Mouse (Mus musculus): Measurements from ENCODE around the gene Gm7980. TPM values are rescaled to one million over a fixed set of nuclear protein-coding genes. Genes with fewer than 3 reads are reported as not detected.
"Not testable (repeated sequence)": the region's sequence is repeated elsewhere in the genome, so short reads cannot be mapped to it uniquely, and the experiment has no call there.

Gm7980 gene
- polyA plus RNA-seq (2015; fragmentation: Nextera tagmentation; extraction: Ambion mirVana), result not detected in 2 replicates

- not testable (repeated sequence) for H3K36me3 ChIP-seq, ATAC-seq
- no CpG with 5 or more reads among the region's 2 CpGs for WGBS
Observed at GRCm38 (mm10) chr14:41907190-41907589, at the start of gene Gm7980. Gene Gm7980 (minus strand): TSS chr14:41907290.

GRCm38 (mm10) chr14:41943695-41944094 is 36.6 kb upstream of the Gm7980 start, which contains the start of gene 1700024B05Rik:
Gene 1700024B05Rik (plus strand): TSS chr14:41943995.
- not testable (repeated sequence) for H3K9me3 ChIP-seq; H3K4me2 ChIP-seq (replicated peaks); H3K27me3 ChIP-seq; H3K4me3 ChIP-seq (replicated peaks); H3K4me1 ChIP-seq (replicated peaks); ATAC-seq; H3K9ac ChIP-seq (replicated peaks); H3K36me3 ChIP-seq; H3K27ac ChIP-seq
- 58% methylated on average over 2 of the region's 2 CpGs for WGBS

More at GRCm38 (mm10) chr14:41907190-41907589, at the start of gene Gm7980:
- not testable (repeated sequence) for H3K9me3 ChIP-seq; H3K4me1 ChIP-seq (replicated peaks); H3K9ac ChIP-seq (replicated peaks); H3K4me2 ChIP-seq (replicated peaks); H3K27ac ChIP-seq; H3K27me3 ChIP-seq; H3K4me3 ChIP-seq (replicated peaks)

GRCm38 (mm10) chr14:41924649-41925048 is 17.6 kb upstream of the Gm7980 start, which contains the start of gene 1700049E17Rik1:
Gene 1700049E17Rik1 (plus strand): TSS chr14:41924949.
- ATAC-seq; H3K4me2 ChIP-seq (replicated peaks); H3K9ac ChIP-seq (replicated peaks); H3K4me1 ChIP-seq (replicated peaks); H3K9me3 ChIP-seq; H3K27ac ChIP-seq; H3K36me3 ChIP-seq; H3K27me3 ChIP-seq; H3K4me3 ChIP-seq (replicated peaks): not testable (repeated sequence)
- WGBS, result no CpG with 5 or more reads among the region's 1 CpGs

Other genes with a start within 250 kb of the Gm7980 start
- not detected in 2 replicates for gene Gm8068, start 205.4 kb downstream of the Gm7980 start, polyA plus RNA-seq (2015; fragmentation: Nextera tagmentation; extraction: Ambion mirVana)
- not detected in 2 replicates for gene Gm7929, start 156.7 kb downstream of the Gm7980 start, polyA plus RNA-seq (2015; fragmentation: Nextera tagmentation; extraction: Ambion mirVana)
- not detected in 2 replicates for gene Gm47189, start 134.8 kb downstream of the Gm7980 start, polyA plus RNA-seq (2015; fragmentation: Nextera tagmentation; extraction: Ambion mirVana)
- gene 1700049E17Rik1, start 17.7 kb upstream of the Gm7980 start, polyA plus RNA-seq (2015; fragmentation: Nextera tagmentation; extraction: Ambion mirVana), result not detected in 2 replicates
- not detected in 2 replicates for gene 1700024B05Rik, start 36.7 kb upstream of the Gm7980 start, polyA plus RNA-seq (2015; fragmentation: Nextera tagmentation; extraction: Ambion mirVana)
- gene Gm6401, start 60.6 kb upstream of the Gm7980 start, polyA plus RNA-seq (2015; fragmentation: Nextera tagmentation; extraction: Ambion mirVana), result not detected in 2 replicates
- gene Gm3543, start 76.0 kb upstream of the Gm7980 start, polyA plus RNA-seq (2015; fragmentation: Nextera tagmentation; extraction: Ambion mirVana), result not detected in 2 replicates
- not detected in 2 replicates for gene Gm7951, start 210.1 kb upstream of the Gm7980 start, polyA plus RNA-seq (2015; fragmentation: Nextera tagmentation; extraction: Ambion mirVana)

All from midbrain, embryonic 13.5 days (tissue).